Comparison of ENCODE assay signal across 8 mouse cellular contexts in the genomic region with DNA sequence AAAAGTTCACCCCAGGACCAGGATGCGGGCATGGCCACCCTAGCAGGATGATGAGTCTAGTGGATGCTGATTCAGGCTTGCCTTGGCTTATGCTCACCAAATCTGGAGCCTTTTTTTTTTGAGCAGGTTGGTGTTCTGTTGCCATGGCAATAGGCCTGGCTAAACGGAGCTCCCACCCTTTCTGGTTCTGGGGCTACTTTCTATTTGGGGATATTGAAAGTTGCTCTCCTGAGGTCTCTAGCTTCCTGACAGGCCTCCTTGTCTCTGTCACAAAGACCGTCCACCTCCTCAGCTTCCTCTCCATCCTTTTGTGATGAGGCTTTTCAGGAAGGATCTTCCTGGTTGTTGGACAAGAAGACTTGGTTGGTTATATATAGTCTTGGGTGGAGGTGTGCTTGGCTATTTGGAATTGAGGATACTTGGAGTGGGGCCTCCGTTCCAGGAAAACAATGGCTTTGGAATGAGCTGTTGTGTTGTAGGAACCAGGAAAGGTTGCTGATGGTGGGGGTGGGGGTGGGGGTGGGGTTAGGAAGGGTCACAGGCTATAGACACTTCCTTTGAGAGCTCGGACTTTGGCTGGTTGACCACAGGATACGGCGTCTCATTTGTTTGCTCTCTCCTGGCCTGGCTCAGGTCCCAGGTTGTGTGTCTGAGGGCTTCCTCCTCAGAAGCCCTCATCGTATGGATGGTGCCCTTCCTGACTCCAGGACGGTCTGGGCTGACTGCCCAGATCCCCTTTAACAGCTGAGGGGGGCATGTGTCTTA. TPM values are rescaled to one million over a fixed set of nuclear protein-coding genes. Genes with fewer than 3 reads are reported as not detected.
DNase-seq lines count a peak whose midpoint lies in the region; ATAC-seq and TF ChIP-seq lines count a peak whose summit lies in the region.

No protein-coding gene starts in this region.

- H3K36me3 ChIP-seq in lung, embryonic 15.5 days, result no peaks in the 10 kb centered on the region

- intact Hi-C loops in heart, postnatal 14 days (cut with DNase I), result no loop called here

- peaks cover 2% of the 10 kb centered on the region; the same call in 1 of the 2 replicates for H3K4me1 ChIP-seq in cortical plate, adult 2 months (ENCODE audit: control insufficient read depth, insufficient read depth, low read length)
- H3K4me1 ChIP-seq in lung, embryonic 15.5 days, result peaks cover 43% of the 10 kb centered on the region

- peak overlapping the region; percentile 81 for H3K4me2 ChIP-seq in lung, embryonic 15.5 days

- peak; percentile 83 for TF ChIP-seq POLR2A in cortical plate, adult 2 months (IDR thresholded peaks at IDR 0.05; ENCODE audit: extremely low read depth, insufficient read depth, low read length)

- DNase-seq in adrenal gland, adult 2 months, result peak; percentile 56
- no peak for DNase-seq in adrenal gland, adult 8-10 months
- peak; percentile 49 to 54 for DNase-seq in heart, postnatal 14 days
- peak; percentile 38 to 79 for DNase-seq in layer of hippocampus, adult 18-20 months (ENCODE audit: low spot score in 2 of 2)
- DNase-seq in telencephalon, adult 2 months (ENCODE audit: low read depth, low spot score), result peak; percentile 75
- DNase-seq in gastrocnemius, postnatal 25 days, result no peak

- 39% methylated on average over 9 of the region's 9 CpGs for WGBS in lung, embryonic 15.5 days

- H3K27ac ChIP-seq in cortical plate, adult 2 months (ENCODE audit: insufficient read depth, low read length), result peak overlapping the region; percentile 95; the same call in 1 of the 2 replicates
- H3K27ac ChIP-seq in lung, embryonic 15.5 days, result peak overlapping the region; percentile 91

- ATAC-seq in lung, embryonic 15.5 days (ENCODE audit: borderline replicate concordance, extremely low read depth, low FRiP score, low TSS enrichment), result peak; percentile 37; the same call in 1 of the 2 replicates

- no peaks in the 10 kb centered on the region for H3K9me3 ChIP-seq in lung, embryonic 15.5 days

- H3K27me3 ChIP-seq in lung, embryonic 15.5 days, result no peaks in the 10 kb centered on the region

- TF ChIP-seq CTCF in cortical plate, adult 2 months (IDR thresholded peaks at IDR 0.05; ENCODE audit: extremely low read depth, insufficient read depth, low read length), result no peak

- peak overlapping the region; percentile 88 for H3K4me3 ChIP-seq in cortical plate, adult 2 months (ENCODE audit: insufficient read depth, low read length)
- peak overlapping the region; percentile 89 for H3K4me3 ChIP-seq in lung, embryonic 15.5 days

- 0 out of 2 replicates have a peak overlapping the region, but pooled peaks have one; percentile 90 for H3K9ac ChIP-seq in lung, embryonic 15.5 days

RNA-seq across cellular contexts. Expression of a gene that starts 1.8 kb away (rescaled TPM):
- total RNA-seq in adrenal gland, adult 2 months (2021), result 10 to 100 TPM; 50.4 to 75.6 TPM
- 66.5 and 70.4 TPM in 2 replicates for polyA plus RNA-seq in adrenal gland, adult 2 months (2012; rRNA removed)
- 100 to 1,000 TPM in 2 of 4 experiments, 10 to 100 TPM in 2; 61.9 to 158 (median 94.7) TPM for total RNA-seq in adrenal gland, adult 8-10 months (2022)
- 72.7 and 73.3 TPM in 2 replicates for polyA plus RNA-seq in cortical plate, adult 2 months (2012; rRNA removed)
- 100 to 1,000 TPM; 252 to 259 TPM for total RNA-seq in heart, postnatal 14 days (2021)
- 100 to 1,000 TPM; 130 to 137 TPM for total RNA-seq in layer of hippocampus, adult 18-20 months (2021)
- 37.8 and 46.2 TPM in 2 replicates for polyA plus RNA-seq in lung, embryonic 15.5 days (2015; fragmentation: Nextera tagmentation; extraction: Ambion mirVana)
- 100 to 1,000 TPM; 329 to 377 TPM for total RNA-seq in gastrocnemius, postnatal 25 days (2021)

RNA-seq across cellular contexts. Expression of a gene that starts 22.7 kb away (rescaled TPM):
- not detected for total RNA-seq in adrenal gland, adult 2 months (2021)
- polyA plus RNA-seq in adrenal gland, adult 2 months (2012; rRNA removed), result not detected in 2 replicates
- not detected for total RNA-seq in adrenal gland, adult 8-10 months (2022)
- polyA plus RNA-seq in cortical plate, adult 2 months (2012; rRNA removed), result not detected in 2 replicates
- not detected for total RNA-seq in heart, postnatal 14 days (2021)
- total RNA-seq in layer of hippocampus, adult 18-20 months (2021), result not detected
- 0.94 and 1.5 TPM in 2 replicates for polyA plus RNA-seq in lung, embryonic 15.5 days (2015; fragmentation: Nextera tagmentation; extraction: Ambion mirVana)
- total RNA-seq in gastrocnemius, postnatal 25 days (2021), result not detected

RNA-seq across cellular contexts. Expression of a gene that starts 39.8 kb away (rescaled TPM):
- not detected for total RNA-seq in adrenal gland, adult 2 months (2021)
- not detected in 2 replicates for polyA plus RNA-seq in adrenal gland, adult 2 months (2012; rRNA removed)
- total RNA-seq in adrenal gland, adult 8-10 months (2022), result not detected
- polyA plus RNA-seq in cortical plate, adult 2 months (2012; rRNA removed), result not detected in 2 replicates
- not detected for total RNA-seq in heart, postnatal 14 days (2021)
- total RNA-seq in layer of hippocampus, adult 18-20 months (2021), result not detected
- not detected in 2 replicates for polyA plus RNA-seq in lung, embryonic 15.5 days (2015; fragmentation: Nextera tagmentation; extraction: Ambion mirVana)
- total RNA-seq in gastrocnemius, postnatal 25 days (2021), result not detected

Comparison
In these comparisons a context has a peak if more than half of its experiments do, and no peak if none do; other contexts are left out.
1. DNase-seq: peak in adrenal gland, adult 2 months (single experiment), heart, postnatal 14 days (2 of 2), layer of hippocampus, adult 18-20 months (2 of 2) and telencephalon, adult 2 months (single experiment); none in adrenal gland, adult 8-10 months (single experiment) and gastrocnemius, postnatal 25 days (single experiment).